Mouse (Mus musculus) MEL (cell line): Measurements from ENCODE around the gene Rbfox3. TPM values are rescaled to one million over a fixed set of nuclear protein-coding genes. Genes with fewer than 3 reads are reported as not detected.

ENCODE experiments used
- DNase-seq: peaks from one replicate; pipeline ENCODE4 v3.0.0; 2011; ENCODE audit warnings: low read depth, low spot score
- H3K27ac ChIP-seq: 2 replicates; pipeline ENCODE4 v1.5.1; 2012; ENCODE audit warnings: low read depth, mild to moderate bottlenecking, control low read depth, low read length, moderate library complexity; ENCODE audit not compliant: control insufficient read depth
- H3K27me3 ChIP-seq, 2 experiments: fragments of 150-350 bp in 1 of 2; sonication (generic) in 1 of 2; 2 replicates each; pipeline ENCODE4 v1.6.1; 2012; ENCODE audit warnings: low read length in 2 of 2, mild to moderate bottlenecking in 2 of 2, improper control_type of control experiment in 1 of 2, moderate library complexity in 1 of 2; ENCODE audit not compliant: insufficient read depth in 2 of 2, control insufficient read depth in 1 of 2
- H3K36me3 ChIP-seq, 2 experiments: 2 replicates each; pipeline ENCODE4 v1.6.1; 2012 to 2014; ENCODE audit warnings: low read length in 2 of 2, improper control_type of control experiment in 1 of 2, inconsistent platforms in 1 of 2, mild to moderate bottlenecking in 1 of 2; ENCODE audit not compliant: insufficient read depth in 2 of 2, control insufficient read depth in 1 of 2
- H3K4me1 ChIP-seq, 2 experiments: fragments of 150-350 bp in 1 of 2; sonication (generic) in 1 of 2; 2 replicates each; pipeline ENCODE4 v1.6.1; 2012; ENCODE audit warnings: low read length in 2 of 2, improper control_type of control experiment in 1 of 2, mild to moderate bottlenecking in 1 of 2; ENCODE audit not compliant: insufficient read depth in 2 of 2, control insufficient read depth in 1 of 2
- H3K4me3 ChIP-seq, 2 experiments: fragments of 150-350 bp in 1 of 2; sonication (generic) in 1 of 2; 2 replicates each; pipeline ENCODE4 v1.5.1; 2012; ENCODE audit warnings: low read depth in 2 of 2, low read length in 2 of 2, mild to moderate bottlenecking in 2 of 2, moderate library complexity in 2 of 2, control low read depth in 1 of 2, improper control_type of control experiment in 1 of 2; ENCODE audit not compliant: control insufficient read depth in 1 of 2, insufficient read depth in 1 of 2
- H3K79me2 ChIP-seq: 2 replicates; pipeline ENCODE4 v1.6.1; 2012; ENCODE audit warnings: mild to moderate bottlenecking, low read length, moderate library complexity; ENCODE audit not compliant: control insufficient read depth, poor library complexity, insufficient read depth
- H3K9ac ChIP-seq: 2 replicates; pipeline ENCODE4 v1.6.1; 2012; ENCODE audit warnings: low read depth, mild to moderate bottlenecking, control low read depth, low read length, moderate library complexity; ENCODE audit not compliant: control insufficient read depth, poor library complexity, severe bottlenecking
- H3K9me3 ChIP-seq: fragments of 150-350 bp; sonication (generic); replicated peaks from 2 replicates; pipeline ENCODE4 v1.6.1; 2012; ENCODE audit warnings: mild to moderate bottlenecking, low read length, improper control_type of control experiment, moderate library complexity; ENCODE audit not compliant: insufficient read depth
- CHD1 ChIP-seq: IDR thresholded peaks from 2 replicates; pipeline ENCODE4 v1.6.1; 2012; ENCODE audit warnings: low read depth, mild to moderate bottlenecking, inconsistent platforms, low read length, improper control_type of control experiment
- CTCF ChIP-seq, 3 experiments: IDR thresholded peaks in 2 of 3; conservative IDR thresholded peaks in 1 of 3; 2 replicates each; pipeline ENCODE4 v1.5.1; 2011 to 2012; ENCODE audit warnings: low read length in 3 of 3, low read depth in 2 of 3, mild to moderate bottlenecking in 2 of 3, improper control_type of control experiment in 1 of 3, inconsistent platforms in 1 of 3, mixed read lengths in 1 of 3, moderate library complexity in 1 of 3; ENCODE audit not compliant: control insufficient read depth in 1 of 3, insufficient read depth in 1 of 3, poor library complexity in 1 of 3, severe bottlenecking in 1 of 3
- E2F4 ChIP-seq: IDR thresholded peaks from 2 replicates; pipeline ENCODE4 v1.6.1; 2011; ENCODE audit warnings: low read depth, low read length, improper control_type of control experiment, borderline replicate concordance
- GABPA ChIP-seq: IDR thresholded peaks from 2 replicates; pipeline ENCODE4 v1.6.1; 2012; ENCODE audit warnings: low read depth, mild to moderate bottlenecking, inconsistent platforms, low read length, improper control_type of control experiment, moderate library complexity
- GATA1 ChIP-seq: IDR thresholded peaks from 2 replicates; pipeline ENCODE4 v1.6.1; 2011; ENCODE audit warnings: low read depth, low read length, improper control_type of control experiment
- HCFC1 ChIP-seq: IDR thresholded peaks from 2 replicates; pipeline ENCODE4 v1.6.1; 2012; ENCODE audit warnings: low read depth, mild to moderate bottlenecking, inconsistent platforms, low read length, improper control_type of control experiment, moderate library complexity
- JUND ChIP-seq: IDR thresholded peaks from 2 replicates; pipeline ENCODE4 v1.6.1; 2011; ENCODE audit warnings: low read depth, mild to moderate bottlenecking, improper control_type of control experiment, low read length
- MAFK ChIP-seq: IDR thresholded peaks from 2 replicates; pipeline ENCODE4 v1.6.1; 2011; ENCODE audit warnings: low read depth, mild to moderate bottlenecking, low read length, improper control_type of control experiment, borderline replicate concordance
- MEF2A ChIP-seq: IDR thresholded peaks from 2 replicates; pipeline ENCODE4 v1.6.1; 2014; ENCODE audit warnings: low read depth, mild to moderate bottlenecking, inconsistent platforms, low read length, improper control_type of control experiment; ENCODE audit not compliant: poor library complexity, insufficient replicate concordance, severe bottlenecking; ENCODE audit errors: extremely low read depth
- MXI1 ChIP-seq: IDR thresholded peaks from 2 replicates; pipeline ENCODE4 v1.6.1; 2011; ENCODE audit warnings: mild to moderate bottlenecking, low read depth, low read length, improper control_type of control experiment
- MYB ChIP-seq: IDR thresholded peaks from 2 replicates; pipeline ENCODE4 v1.6.1; 2011; ENCODE audit warnings: mild to moderate bottlenecking, low read depth, low read length, improper control_type of control experiment
- NELFE ChIP-seq: IDR thresholded peaks from 2 replicates; pipeline ENCODE4 v1.6.1; 2011; ENCODE audit warnings: low read depth, low read length, improper control_type of control experiment
- NRF1 ChIP-seq: IDR thresholded peaks from 2 replicates; pipeline ENCODE4 v1.6.1; 2014; ENCODE audit warnings: low read depth, mild to moderate bottlenecking, inconsistent platforms, low read length, improper control_type of control experiment, moderate library complexity; ENCODE audit not compliant: poor library complexity, insufficient read depth, severe bottlenecking
- POLR2AphosphoS2 ChIP-seq: IDR thresholded peaks from 2 replicates; pipeline ENCODE4 v1.6.1; 2011; ENCODE audit warnings: low read length, improper control_type of control experiment
- POLR2AphosphoS5 ChIP-seq: IDR thresholded peaks from 2 replicates; pipeline ENCODE4 v1.6.1; 2012; ENCODE audit warnings: low read depth, borderline replicate concordance, mild to moderate bottlenecking, inconsistent platforms, low read length, moderate library complexity, mixed read lengths
- SIN3A ChIP-seq: IDR thresholded peaks from 2 replicates; pipeline ENCODE4 v1.6.1; 2012; ENCODE audit warnings: low read length, improper control_type of control experiment, inconsistent platforms
- TCF12 ChIP-seq: IDR thresholded peaks from 2 replicates; pipeline ENCODE4 v1.6.1; 2014; ENCODE audit warnings: low read depth, mild to moderate bottlenecking, inconsistent platforms, low read length, improper control_type of control experiment, moderate library complexity
- USF1 ChIP-seq: IDR thresholded peaks from 2 replicates; pipeline ENCODE4 v1.6.1; 2014; ENCODE audit warnings: low read depth, mild to moderate bottlenecking, inconsistent platforms, low read length, improper control_type of control experiment, moderate library complexity
- ZMIZ1 ChIP-seq: IDR thresholded peaks from 2 replicates; pipeline ENCODE4 v1.6.1; 2012; ENCODE audit warnings: low read depth, mild to moderate bottlenecking, inconsistent platforms, low read length, improper control_type of control experiment, moderate library complexity
- ZNF384 ChIP-seq: IDR thresholded peaks from 2 replicates; pipeline ENCODE4 v1.6.1; 2012; ENCODE audit warnings: low read depth, mild to moderate bottlenecking, inconsistent platforms, low read length, improper control_type of control experiment
- polyA plus RNA-seq, 2 experiments: library from polyadenylated mRNA; stranded (reverse) in 1 of 2; unstranded in 1 of 2; fragments of >175 nt in 1 of 2; fragments of >200 nt in 1 of 2; gene quantifications; 2 replicates each; pipeline versions ENCODE4 v1.2.1 to v1.2.4; 2012; ENCODE audit warnings: low replicate concordance in 2 of 2, low read depth in 1 of 2; ENCODE audit not compliant: insufficient read length in 2 of 2, insufficient read depth in 1 of 2, missing spikeins in 1 of 2
- total RNA-seq: library from RNA; depleted of rRNA; stranded (reverse); fragments of 300-350 nt; gene quantifications from 2 replicates; pipeline ENCODE4 v1.2.3, GENCODE M21; 2012

The Rbfox3 gene
- total and polyA plus RNA-seq, 3 experiments: not detected

- no peaks in the 10 kb centered on the region for H3K27me3 ChIP-seq
- H3K36me3 ChIP-seq: no peaks in the 10 kb centered on the region
- H3K4me1 ChIP-seq: no peaks in the 10 kb centered on the region
Observed at GRCm38 (mm10) chr11:118562847-118563246, 348.6 kb downstream of the Rbfox3 start.

GRCm38 (mm10) chr11:118558193-118558592 lies 353.2 kb downstream of the Rbfox3 start:
- H3K4me3 ChIP-seq: no peak overlapping the region
- H3K9me3 ChIP-seq: no peaks in the 10 kb centered on the region
- no peak overlapping the region for H3K27ac ChIP-seq
- no peaks in the 10 kb centered on the region for H3K79me2 ChIP-seq
- no peaks in the 10 kb centered on the region for H3K4me1 ChIP-seq
- no peak overlapping the region for H3K9ac ChIP-seq
- no peaks in the 10 kb centered on the region for H3K36me3 ChIP-seq
- TF ChIP-seq ZNF384 (no peak), SIN3A (no peak), CTCF (IDR thresholded peaks at IDR 0.05 in 2 of 3, conservative IDR thresholded peaks at IDR 0.05 in 1 of 3; ENCODE audit: control insufficient read depth in 1 of 3, insufficient read depth in 1 of 3, low read depth in 2 of 3, low read length in 3 of 3, poor library complexity in 1 of 3, severe bottlenecking in 1 of 3) (no peak), GABPA (no peak), NRF1 (no peak), GATA1 (no peak), USF1 (no peak), HCFC1 (no peak)
- no peaks in the 10 kb centered on the region for H3K27me3 ChIP-seq
- no peak for DNase-seq

More at GRCm38 (mm10) chr11:118562847-118563246, 348.6 kb downstream of the Rbfox3 start:
- no peaks in the 10 kb centered on the region for H3K79me2 ChIP-seq
- TF ChIP-seq MXI1: no peak
- no peak for TF ChIP-seq GATA1
- TF ChIP-seq POLR2AphosphoS2: no peak
- TF ChIP-seq TCF12: no peak
- TF ChIP-seq MYB: no peak
- no peak for TF ChIP-seq JUND
- TF ChIP-seq CHD1: no peak
- TF ChIP-seq MAFK: no peak
- TF ChIP-seq MEF2A: no peak
- no peak for TF ChIP-seq E2F4
- no peak for TF ChIP-seq USF1
- TF ChIP-seq NELFE: no peak
- TF ChIP-seq CTCF (IDR thresholded peaks at IDR 0.05 in 2 of 3, conservative IDR thresholded peaks at IDR 0.05 in 1 of 3; ENCODE audit: control insufficient read depth in 1 of 3, insufficient read depth in 1 of 3, low read depth in 2 of 3, low read length in 3 of 3, poor library complexity in 1 of 3, severe bottlenecking in 1 of 3): no peak
- TF ChIP-seq POLR2AphosphoS5: no peak
- no peak for TF ChIP-seq ZMIZ1
- no peaks in the 10 kb centered on the region for H3K9me3 ChIP-seq
- no peak overlapping the region for H3K9ac ChIP-seq
- H3K4me3 ChIP-seq: no peak overlapping the region
- H3K27ac ChIP-seq: no peak overlapping the region
- no peak for DNase-seq
